Mouse (Mus musculus): ENCODE data around the gene Comp. TPM values are rescaled to one million over a fixed set of nuclear protein-coding genes. Genes with fewer than 3 reads are reported as not detected.

Comp gene
- polyA plus RNA-seq, 1 experiment from 2014 or later, result 0.47 TPM

- H3K9me3 ChIP-seq (ENCODE audit: control insufficient read depth, low read length), result no peaks in the 10 kb centered on the region
- no peak for ATAC-seq (ENCODE audit: low FRiP score, low TSS enrichment)
- H3K4me3 ChIP-seq (replicated peaks; ENCODE audit: low read depth, low read length), result peak overlapping the region; percentile 3; the same call in 1 of the 2 replicates
- DNase-seq, result no peak
- peaks cover 79% of the 10 kb centered on the region for H3K27me3 ChIP-seq (ENCODE audit: control insufficient read depth, insufficient read depth, low read length)
- no peak overlapping the region; the same call in 1 of the 2 replicates for H3K4me2 ChIP-seq (ENCODE audit: low read length)
- no peak overlapping the region for H3K9ac ChIP-seq (replicated peaks; ENCODE audit: low read length)
- no peaks in the 10 kb centered on the region for H3K36me3 ChIP-seq (ENCODE audit: control insufficient read depth, insufficient read depth, low read length)
- 0 out of 2 replicates have a peak, but pooled peaks cover 7% of the 10 kb centered on the region for H3K4me1 ChIP-seq (ENCODE audit: control insufficient read depth, insufficient read depth, low read length)
- WGBS, result 7% methylated on average over 37 of the region's 37 CpGs
- H3K27ac ChIP-seq (replicated peaks; ENCODE audit: low read depth, low read length), result no peak overlapping the region
Observed at GRCm38 (mm10) chr8:70376275-70376741, 3.0 kb downstream of the Comp start.

DNA sequence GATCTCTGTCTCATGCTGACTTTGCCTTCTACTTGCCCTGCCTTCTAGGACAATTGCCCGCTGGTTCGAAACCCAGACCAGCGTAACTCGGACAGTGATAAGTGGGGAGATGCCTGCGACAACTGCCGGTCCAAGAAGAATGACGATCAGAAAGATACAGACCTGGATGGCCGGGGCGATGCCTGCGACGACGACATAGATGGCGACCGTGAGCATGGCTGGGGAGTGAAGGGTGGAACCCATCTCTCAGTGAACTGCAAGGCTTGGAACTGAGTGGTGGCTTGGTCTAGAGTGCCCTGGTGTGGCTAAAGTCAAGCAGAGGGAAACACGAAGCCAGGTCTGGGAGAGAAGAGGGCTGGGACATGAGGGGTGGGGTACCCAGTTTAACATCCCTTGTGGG, 3.7 kb downstream of the Comp start:
- Histone ChIP-seq H3K4me2 (ENCODE audit: low read length) (no peak overlapping the region), H3K9ac (replicated peaks; ENCODE audit: low read length) (no peak overlapping the region), H3K36me3 (ENCODE audit: control insufficient read depth, insufficient read depth, low read length) (no peaks in the 10 kb centered on the region), H3K27me3 (ENCODE audit: control insufficient read depth, insufficient read depth, low read length) (peaks cover 71% of the 10 kb centered on the region), H3K27ac (replicated peaks; ENCODE audit: low read depth, low read length) (no peak overlapping the region), H3K4me1 (ENCODE audit: control insufficient read depth, insufficient read depth, low read length) (0 out of 2 replicates have a peak, but pooled peaks cover 7% of the 10 kb centered on the region), H3K9me3 (ENCODE audit: control insufficient read depth, low read length) (no peaks in the 10 kb centered on the region), H3K4me3 (replicated peaks; ENCODE audit: low read depth, low read length) (no peak overlapping the region)
- 15% methylated on average over 15 of the region's 15 CpGs for WGBS
- ATAC-seq (ENCODE audit: low FRiP score, low TSS enrichment) (no peak), DNase-seq (no peak)

- 85% methylated on average over 12 of the region's 12 CpGs for WGBS
- Histone ChIP-seq H3K4me3 (replicated peaks; ENCODE audit: low read depth, low read length) (no peak overlapping the region), H3K27me3 (ENCODE audit: control insufficient read depth, insufficient read depth, low read length) (peaks cover 41% of the 10 kb centered on the region), H3K27ac (replicated peaks; ENCODE audit: low read depth, low read length) (no peak overlapping the region), H3K4me2 (ENCODE audit: low read length) (no peak overlapping the region), H3K9me3 (ENCODE audit: control insufficient read depth, low read length) (no peaks in the 10 kb centered on the region), H3K4me1 (ENCODE audit: control insufficient read depth, insufficient read depth, low read length) (no peaks in the 10 kb centered on the region), H3K9ac (replicated peaks; ENCODE audit: low read length) (no peak overlapping the region), H3K36me3 (ENCODE audit: control insufficient read depth, insufficient read depth, low read length) (peaks cover 8% of the 10 kb centered on the region)
- DNase-seq, result no peak
- ATAC-seq (ENCODE audit: low FRiP score, low TSS enrichment), result no peak
Observed at GRCm38 (mm10) chr8:70380069-70380468, 6.7 kb downstream of the Comp start.

DNA sequence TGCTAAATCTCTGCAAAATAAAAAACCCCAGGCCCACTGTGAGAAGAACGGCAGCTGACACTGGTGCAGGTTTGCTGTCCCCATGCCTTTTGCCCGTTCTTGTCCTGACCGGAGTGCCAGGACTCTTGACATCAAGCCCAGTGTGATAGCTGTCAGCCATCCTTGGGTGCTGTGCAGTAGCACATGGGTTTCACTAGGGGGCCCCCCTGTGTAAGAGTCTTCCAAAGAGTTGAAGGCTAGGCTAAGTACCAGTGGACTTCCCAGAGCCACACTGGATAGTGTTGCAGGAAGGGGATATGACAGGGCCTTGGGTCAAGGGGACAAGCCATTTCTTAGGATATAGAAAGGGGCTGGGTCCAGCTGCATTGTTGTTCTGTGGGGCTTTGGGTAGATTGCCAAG, 9.9 kb downstream of the Comp start:
- 58% methylated on average over 3 of the region's 3 CpGs for WGBS
- no peak overlapping the region for H3K9ac ChIP-seq (replicated peaks; ENCODE audit: low read length)
- no peaks in the 10 kb centered on the region for H3K9me3 ChIP-seq (ENCODE audit: control insufficient read depth, low read length)
- no peaks in the 10 kb centered on the region for H3K4me1 ChIP-seq (ENCODE audit: control insufficient read depth, insufficient read depth, low read length)
- peak; percentile 61; the same call in 1 of the 2 replicates for ATAC-seq (ENCODE audit: low FRiP score, low TSS enrichment)
- no peak overlapping the region for H3K4me2 ChIP-seq (ENCODE audit: low read length)
- H3K27me3 ChIP-seq (ENCODE audit: control insufficient read depth, insufficient read depth, low read length), result peaks cover 9% of the 10 kb centered on the region
- peak; percentile 81 for DNase-seq
- H3K4me3 ChIP-seq (replicated peaks; ENCODE audit: low read depth, low read length), result no peak overlapping the region
- peaks cover 39% of the 10 kb centered on the region for H3K36me3 ChIP-seq (ENCODE audit: control insufficient read depth, insufficient read depth, low read length)
- H3K27ac ChIP-seq (replicated peaks; ENCODE audit: low read depth, low read length), result no peak overlapping the region

DNA sequence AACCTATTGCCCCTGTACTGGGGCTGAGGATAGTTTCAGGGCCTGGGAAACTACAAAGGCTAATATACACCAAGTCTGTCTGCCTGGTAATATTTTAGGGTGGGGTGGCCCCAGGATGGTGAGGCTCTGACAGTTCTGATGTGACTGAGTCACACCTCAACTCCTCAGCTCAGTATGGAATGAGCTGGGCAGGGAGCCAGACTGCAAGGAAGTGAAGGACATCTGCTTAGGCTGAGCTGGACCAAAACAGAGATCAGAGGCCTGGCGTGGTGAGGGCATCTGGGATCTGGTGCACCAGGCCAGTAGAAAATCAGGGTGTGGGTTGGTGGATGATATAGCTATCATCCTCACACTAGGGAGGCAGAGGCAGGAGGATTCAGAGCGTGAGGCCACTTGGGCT, 16.3 kb downstream of the Comp start:
- no peak overlapping the region for H3K27ac ChIP-seq (replicated peaks; ENCODE audit: low read depth, low read length)
- no peaks in the 10 kb centered on the region for H3K27me3 ChIP-seq (ENCODE audit: control insufficient read depth, insufficient read depth, low read length)
- no peak for DNase-seq
- H3K9ac ChIP-seq (replicated peaks; ENCODE audit: low read length), result no peak overlapping the region
- H3K36me3 ChIP-seq (ENCODE audit: control insufficient read depth, insufficient read depth, low read length), result peaks cover 61% of the 10 kb centered on the region
- H3K9me3 ChIP-seq (ENCODE audit: control insufficient read depth, low read length), result no peaks in the 10 kb centered on the region
- H3K4me2 ChIP-seq (ENCODE audit: low read length), result no peak overlapping the region
- no peak overlapping the region for H3K4me3 ChIP-seq (replicated peaks; ENCODE audit: low read depth, low read length)
- ATAC-seq (ENCODE audit: low FRiP score, low TSS enrichment), result no peak
- H3K4me1 ChIP-seq (ENCODE audit: control insufficient read depth, insufficient read depth, low read length), result no peaks in the 10 kb centered on the region
- 94% methylated on average over 2 of the region's 2 CpGs for WGBS

GRCm38 (mm10) chr8:70393087-70393486, 19.7 kb downstream of the Comp start:
- no peaks in the 10 kb centered on the region for H3K27me3 ChIP-seq (ENCODE audit: control insufficient read depth, insufficient read depth, low read length)
- no peak overlapping the region for H3K4me2 ChIP-seq (ENCODE audit: low read length)
- H3K4me1 ChIP-seq (ENCODE audit: control insufficient read depth, insufficient read depth, low read length), result no peaks in the 10 kb centered on the region
- no peak overlapping the region for H3K27ac ChIP-seq (replicated peaks; ENCODE audit: low read depth, low read length)
- ATAC-seq (ENCODE audit: low FRiP score, low TSS enrichment) (no peak), DNase-seq (no peak)
- no peak overlapping the region for H3K4me3 ChIP-seq (replicated peaks; ENCODE audit: low read depth, low read length)
- H3K9ac ChIP-seq (replicated peaks; ENCODE audit: low read length), result no peak overlapping the region
- H3K36me3 ChIP-seq (ENCODE audit: control insufficient read depth, insufficient read depth, low read length), result peaks cover 33% of the 10 kb centered on the region
- WGBS, result 85% methylated on average over 5 of the region's 5 CpGs
- no peaks in the 10 kb centered on the region for H3K9me3 ChIP-seq (ENCODE audit: control insufficient read depth, low read length)

- ATAC-seq (ENCODE audit: low FRiP score, low TSS enrichment) (no peak), DNase-seq (no peak)
- Histone ChIP-seq H3K4me2 (ENCODE audit: low read length) (no peak overlapping the region), H3K9me3 (ENCODE audit: control insufficient read depth, low read length) (no peaks in the 10 kb centered on the region), H3K4me3 (replicated peaks; ENCODE audit: low read depth, low read length) (no peak overlapping the region), H3K27me3 (ENCODE audit: control insufficient read depth, insufficient read depth, low read length) (no peaks in the 10 kb centered on the region), H3K27ac (replicated peaks; ENCODE audit: low read depth, low read length) (no peak overlapping the region), H3K4me1 (ENCODE audit: control insufficient read depth, insufficient read depth, low read length) (no peaks in the 10 kb centered on the region), H3K36me3 (ENCODE audit: control insufficient read depth, insufficient read depth, low read length) (peaks cover 23% of the 10 kb centered on the region), H3K9ac (replicated peaks; ENCODE audit: low read length) (no peak overlapping the region)
- WGBS, result 86% methylated on average over 8 of the region's 8 CpGs
Observed at GRCm38 (mm10) chr8:70394269-70394998, 21.1 kb downstream of the Comp start.

DNA sequence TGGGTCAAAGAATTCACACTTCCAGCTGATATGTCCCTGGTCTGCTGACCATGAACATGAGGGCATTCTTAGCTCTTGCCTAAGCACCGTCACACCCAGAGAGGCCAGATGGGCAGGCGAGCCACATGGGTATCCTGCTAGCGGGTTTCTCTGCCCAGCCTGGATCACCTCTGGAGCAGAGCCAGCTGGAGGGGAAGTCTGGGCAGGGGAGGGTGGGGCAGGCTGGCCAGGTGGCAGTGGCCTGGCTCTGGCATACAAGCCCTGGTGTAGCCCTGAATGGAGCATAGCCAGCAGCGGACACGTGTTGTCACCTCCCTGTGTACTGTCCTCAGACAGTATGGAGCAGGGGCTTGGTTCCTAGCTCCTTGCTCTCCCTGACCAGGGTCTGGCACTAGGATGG, 22.3 kb downstream of the Comp start:
- H3K4me3 ChIP-seq (replicated peaks; ENCODE audit: low read depth, low read length), result no peak overlapping the region
- no peak for ATAC-seq (ENCODE audit: low FRiP score, low TSS enrichment)
- 84% methylated on average over 5 of the region's 5 CpGs for WGBS
- no peak overlapping the region for H3K9ac ChIP-seq (replicated peaks; ENCODE audit: low read length)
- DNase-seq, result no peak
- H3K4me1 ChIP-seq (ENCODE audit: control insufficient read depth, insufficient read depth, low read length), result no peaks in the 10 kb centered on the region
- no peak overlapping the region for H3K4me2 ChIP-seq (ENCODE audit: low read length)
- no peaks in the 10 kb centered on the region for H3K9me3 ChIP-seq (ENCODE audit: control insufficient read depth, low read length)
- no peaks in the 10 kb centered on the region for H3K27me3 ChIP-seq (ENCODE audit: control insufficient read depth, insufficient read depth, low read length)
- H3K36me3 ChIP-seq (ENCODE audit: control insufficient read depth, insufficient read depth, low read length), result peaks cover 28% of the 10 kb centered on the region
- no peak overlapping the region for H3K27ac ChIP-seq (replicated peaks; ENCODE audit: low read depth, low read length)

DNA sequence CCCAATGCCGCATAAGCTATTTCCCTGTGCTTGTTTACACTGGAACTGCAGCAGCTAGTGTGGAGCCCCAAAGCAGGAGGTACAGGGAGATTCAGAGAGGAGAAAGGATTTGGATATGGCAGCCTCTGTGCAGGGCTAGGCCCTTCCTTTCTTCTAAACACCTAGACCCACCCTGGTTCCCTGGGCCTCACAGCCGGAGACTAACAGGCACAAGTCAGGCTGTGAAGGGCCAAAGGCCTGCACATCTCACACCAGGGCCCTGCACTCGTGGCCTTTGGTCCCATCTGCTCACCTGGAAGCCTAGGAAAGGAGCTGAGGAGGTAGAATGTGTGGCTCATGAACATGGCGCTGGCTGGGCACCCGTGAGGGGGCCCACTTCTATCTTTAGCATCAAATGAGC, 22.8 kb downstream of the Comp start:
- H3K4me2 ChIP-seq (ENCODE audit: low read length), result no peak overlapping the region
- DNase-seq, result no peak
- WGBS, result 82% methylated on average over 5 of the region's 5 CpGs
- H3K9ac ChIP-seq (replicated peaks; ENCODE audit: low read length), result no peak overlapping the region
- H3K27me3 ChIP-seq (ENCODE audit: control insufficient read depth, insufficient read depth, low read length), result no peaks in the 10 kb centered on the region
- ATAC-seq (ENCODE audit: low FRiP score, low TSS enrichment), result no peak
- no peaks in the 10 kb centered on the region for H3K4me1 ChIP-seq (ENCODE audit: control insufficient read depth, insufficient read depth, low read length)
- H3K36me3 ChIP-seq (ENCODE audit: control insufficient read depth, insufficient read depth, low read length), result peaks cover 23% of the 10 kb centered on the region
- no peak overlapping the region for H3K27ac ChIP-seq (replicated peaks; ENCODE audit: low read depth, low read length)
- no peak overlapping the region for H3K4me3 ChIP-seq (replicated peaks; ENCODE audit: low read depth, low read length)
- H3K9me3 ChIP-seq (ENCODE audit: control insufficient read depth, low read length), result no peaks in the 10 kb centered on the region

All from midbrain, embryonic 14.5 days (tissue).